Mouse (Mus musculus) NIH3T3 (cell line): Measurements from ENCODE around the gene Thbd.
A peak's percentile ranks its signal among the peaks of the same experiment; 100 is the strongest.

ENCODE experiments used
- DNase-seq: peaks from one replicate; pipeline ENCODE4 v3.0.0-alpha.2; 2012; ENCODE audit warnings: low read depth

Gene Thbd

DNA sequence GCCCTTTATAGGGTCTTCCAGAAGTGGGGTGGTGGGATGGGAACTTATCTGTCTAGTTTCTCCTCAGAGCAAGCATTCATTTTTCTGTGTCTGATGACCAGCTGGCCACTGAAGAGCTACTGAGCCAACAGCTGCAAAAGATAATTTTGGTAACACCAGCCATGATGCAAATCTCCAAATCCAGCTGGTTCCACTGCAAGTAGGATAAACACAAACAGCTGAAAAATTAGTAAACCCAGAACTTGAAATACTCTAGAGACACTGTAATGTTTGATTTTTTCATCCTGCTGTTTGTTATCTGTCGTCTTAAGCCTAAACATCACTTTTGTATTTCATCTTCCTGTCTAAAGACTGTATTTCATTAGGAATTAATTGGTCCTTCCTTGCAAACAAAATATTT, 13.7 kb upstream of the Thbd start:
- no peak for DNase-seq

DNA sequence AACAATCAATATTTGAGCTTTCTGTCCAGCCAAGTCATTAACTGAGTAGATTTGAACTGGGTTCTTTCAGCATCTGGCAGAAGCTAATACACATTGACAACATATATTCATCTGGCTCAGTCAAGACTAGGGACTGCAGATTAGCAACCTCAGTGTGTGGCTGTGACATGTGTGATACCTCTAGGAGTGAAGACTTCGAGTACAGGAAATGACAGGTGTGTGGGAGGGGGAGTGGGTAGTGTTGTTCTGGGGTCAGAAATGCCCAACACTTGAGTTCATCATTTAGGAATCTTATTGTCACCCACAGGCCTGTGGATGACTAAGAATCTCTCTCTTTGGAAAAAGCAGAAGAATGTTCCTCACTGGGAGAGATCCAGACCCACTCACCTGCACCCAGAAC, 13.1 kb upstream of the Thbd start:
- no peak for DNase-seq

DNA sequence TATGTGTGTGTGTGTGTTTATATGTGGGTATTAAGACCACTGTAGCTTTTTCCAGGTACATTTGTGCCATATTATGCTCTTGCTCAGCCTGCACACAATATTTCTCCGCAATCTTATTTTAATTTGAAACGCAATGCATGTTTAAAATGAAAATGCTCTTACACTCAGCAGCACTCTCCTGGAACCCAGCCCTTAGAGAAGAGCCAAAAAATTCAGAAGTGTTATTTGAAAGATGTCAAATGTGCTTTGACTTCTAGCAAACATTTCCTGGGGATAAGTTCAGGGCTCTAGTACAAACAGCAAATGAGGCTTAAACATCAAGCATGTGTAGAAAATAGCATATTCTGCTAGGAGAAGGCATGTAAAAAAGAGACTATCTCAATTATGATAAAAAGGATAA, 11.8 kb upstream of the Thbd start:
- no peak for DNase-seq

DNA sequence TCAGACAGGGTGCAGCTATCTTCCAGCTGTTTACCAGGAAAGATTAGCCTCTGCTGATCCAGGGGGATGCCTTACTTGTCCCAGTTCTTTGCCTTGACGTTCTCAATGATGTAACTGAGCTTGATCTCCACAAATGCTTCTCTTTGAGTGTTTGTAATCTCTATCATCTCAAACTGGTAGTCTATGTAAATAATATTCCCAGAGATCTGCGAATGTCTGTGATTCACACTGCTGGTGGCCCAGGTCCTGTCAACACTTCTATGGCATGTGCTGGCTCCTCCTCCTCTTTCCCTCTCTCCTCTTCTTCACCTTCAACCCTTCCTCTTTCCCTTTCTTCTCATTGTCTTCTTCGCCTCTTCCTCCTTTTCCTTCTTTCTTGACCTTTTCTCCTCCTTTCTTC, 11.2 kb upstream of the Thbd start:
- no peak for DNase-seq

DNA sequence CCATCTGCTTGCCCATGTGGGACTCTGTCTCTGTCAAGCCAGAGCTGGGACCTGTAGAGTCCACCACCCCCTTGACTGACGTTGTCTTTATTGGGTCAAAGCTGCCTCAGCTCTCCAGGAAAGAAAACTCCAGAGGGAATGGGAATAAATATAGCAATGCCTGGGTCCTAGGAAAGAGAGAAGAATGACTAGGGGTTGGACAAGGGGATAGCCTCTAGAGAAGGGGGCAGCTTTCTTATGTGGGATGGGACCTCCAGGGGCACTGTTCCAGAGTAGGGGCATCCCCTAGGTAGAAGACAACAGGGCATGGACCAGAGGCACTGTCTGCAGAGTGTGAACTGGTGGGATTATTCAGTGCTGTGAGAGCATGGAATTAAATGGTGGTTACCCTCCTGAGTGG, 1.8 kb upstream of the Thbd start:
- DNase-seq: no peak

DNA sequence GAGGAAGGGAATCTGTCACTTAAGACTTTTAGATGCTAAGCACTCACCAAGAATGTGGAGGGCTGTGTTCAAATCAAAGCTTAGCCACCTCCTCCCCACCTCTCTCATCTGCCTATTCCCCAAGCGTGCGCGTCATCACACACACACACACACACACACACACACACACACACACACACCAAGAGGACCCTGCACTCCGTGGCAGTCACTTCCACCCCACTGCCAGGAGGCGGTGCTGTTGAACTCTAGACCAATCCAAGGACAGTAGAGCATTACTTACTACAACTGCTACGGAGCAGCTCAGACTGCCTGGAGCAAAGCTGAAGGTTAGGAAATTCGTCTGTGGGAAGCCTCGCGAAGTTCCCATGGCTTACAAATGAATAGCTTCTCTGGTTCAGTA, 1.2 kb upstream of the Thbd start:
- peak; percentile 91 for DNase-seq

DNA sequence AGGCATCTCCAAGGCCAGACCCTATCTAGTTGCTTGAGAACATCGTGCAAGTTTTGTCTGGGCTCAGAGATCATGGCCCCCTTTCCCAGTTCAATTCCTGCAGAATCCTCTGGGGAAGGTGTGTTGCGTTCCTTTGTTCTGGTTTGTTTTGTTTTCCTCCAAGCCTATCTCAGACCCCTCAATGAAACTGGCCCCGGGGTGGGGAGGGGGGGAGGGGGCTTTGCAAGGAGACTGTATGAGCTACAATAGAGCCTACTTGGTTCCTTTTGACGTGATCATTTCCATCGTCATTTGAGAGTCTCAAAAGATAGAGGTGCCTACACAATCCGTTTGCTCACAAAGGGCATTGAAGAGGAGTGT, 753 bp upstream of the Thbd start:
- DNase-seq: no peak

DNA sequence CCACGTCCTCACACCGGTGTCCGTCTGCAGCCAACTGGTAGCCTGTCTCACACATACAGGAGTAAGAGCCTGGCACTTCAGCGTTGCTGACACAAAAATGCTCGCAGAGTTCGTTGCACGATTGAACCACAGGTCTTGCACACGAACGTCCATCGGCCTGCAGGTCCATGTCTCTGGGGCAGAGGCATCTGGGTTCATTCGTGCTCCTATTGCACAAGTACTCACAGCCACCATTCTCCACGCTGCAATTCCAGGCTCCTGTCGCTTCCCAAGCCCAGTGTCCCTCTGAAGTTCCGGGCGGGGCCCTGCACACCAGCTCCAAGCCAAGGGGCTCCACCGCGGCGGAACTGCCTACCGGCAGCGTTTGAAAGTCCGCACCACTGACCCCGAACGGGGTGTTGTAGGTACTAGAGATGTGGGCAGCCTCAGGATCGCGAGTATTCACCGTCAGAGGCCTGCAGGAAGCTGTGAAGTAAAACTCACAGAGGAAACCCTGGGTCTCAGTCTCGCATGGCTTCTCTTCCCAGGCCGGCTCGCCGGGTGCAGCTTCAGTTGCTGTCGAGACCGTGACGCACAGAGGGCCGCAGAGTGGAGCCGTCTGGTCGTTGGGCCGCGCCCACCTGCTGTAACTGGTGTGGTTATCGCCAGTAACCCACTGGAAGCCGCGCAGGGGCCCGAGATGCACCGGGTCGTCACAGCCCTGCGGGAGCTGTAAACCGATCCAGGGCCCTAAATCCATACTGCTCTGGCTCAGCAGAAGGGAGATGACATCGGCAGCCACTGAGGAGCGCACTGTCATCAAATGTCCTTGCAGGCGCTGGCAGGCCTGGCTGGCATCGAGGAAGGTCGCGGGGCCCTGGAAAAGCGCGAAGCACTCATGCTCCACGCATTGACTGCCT, 768 bp downstream of the Thbd start:
- DNase-seq: peak; percentile 54

DNA sequence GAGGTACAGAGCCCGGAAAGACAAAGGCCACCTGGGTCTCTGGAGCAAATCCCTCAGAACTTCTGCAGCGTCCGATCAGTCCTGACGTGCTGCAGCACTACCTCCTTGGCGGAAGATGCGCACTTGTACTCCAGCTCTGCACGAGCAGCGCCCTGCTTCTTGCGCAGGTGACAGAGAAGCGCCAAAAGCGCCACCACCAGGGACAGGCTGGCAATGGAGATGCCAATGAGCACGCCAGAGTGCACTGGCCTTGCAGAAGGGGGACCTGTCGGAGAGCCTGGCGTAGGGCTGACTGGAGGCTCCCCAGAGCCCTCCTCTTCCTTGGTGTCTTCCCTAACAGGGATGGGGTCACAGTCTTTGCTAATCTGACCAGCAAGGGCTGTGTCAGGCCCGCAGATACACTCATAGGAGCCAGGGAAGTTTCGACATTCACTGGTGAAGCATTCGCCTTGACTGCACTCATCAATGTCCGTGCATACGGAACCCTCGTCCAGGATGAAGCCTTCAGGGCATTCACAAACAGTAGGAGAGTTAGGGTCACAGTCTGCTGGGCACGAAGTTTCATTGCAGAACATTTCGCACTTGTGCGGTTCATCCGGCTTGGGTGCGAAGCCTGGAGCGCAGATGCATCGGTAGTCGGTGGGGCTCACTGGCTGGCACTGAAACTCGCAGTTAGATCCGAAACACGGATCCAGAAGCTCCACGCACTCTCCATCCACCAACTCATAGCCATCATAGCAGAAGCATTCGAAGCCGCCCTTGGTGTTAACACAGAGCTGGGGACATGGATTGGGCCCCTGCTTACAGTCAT, 1.6 kb downstream of the Thbd start:
- peak; percentile 62 for DNase-seq

DNA sequence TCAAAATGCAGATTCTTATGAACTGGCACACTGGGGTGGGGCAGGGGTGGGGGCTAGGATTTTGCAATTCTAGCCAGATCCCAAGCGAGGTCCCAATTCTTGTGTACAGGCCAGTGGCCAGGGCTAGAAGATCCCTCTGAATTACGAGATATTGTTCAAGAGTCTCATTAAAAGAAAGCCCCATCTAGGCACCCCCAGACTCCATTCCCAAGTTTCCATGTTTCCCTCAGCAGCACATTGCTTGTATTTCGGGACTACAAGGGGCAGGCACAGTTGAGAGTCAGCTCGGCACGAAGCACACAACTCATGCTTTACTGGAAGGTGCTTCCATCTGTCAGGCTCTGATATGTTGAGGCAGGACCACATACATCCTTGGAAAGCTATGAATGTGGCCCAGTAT, 3.1 kb downstream of the Thbd start:
- no peak for DNase-seq

DNA sequence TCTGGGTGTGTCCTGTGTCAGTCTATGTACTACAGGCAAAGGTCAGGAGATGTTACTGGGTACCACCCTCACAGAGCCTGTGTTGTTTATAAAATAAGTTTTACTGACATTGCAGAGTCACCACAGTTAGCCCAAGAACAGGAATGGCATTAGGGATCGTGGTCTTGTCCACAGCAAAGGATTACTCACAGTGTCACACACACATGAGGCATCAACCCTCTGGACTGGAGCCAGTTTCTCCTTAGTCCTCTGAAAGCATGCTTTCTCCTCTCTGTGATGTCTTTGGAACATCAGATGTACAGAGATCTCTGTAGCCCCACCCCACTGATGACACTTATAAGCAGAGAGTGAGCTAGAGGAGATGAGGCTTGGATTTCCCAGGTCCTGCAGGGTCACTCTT, 5.8 kb downstream of the Thbd start:
- peak; percentile 65 for DNase-seq

DNA sequence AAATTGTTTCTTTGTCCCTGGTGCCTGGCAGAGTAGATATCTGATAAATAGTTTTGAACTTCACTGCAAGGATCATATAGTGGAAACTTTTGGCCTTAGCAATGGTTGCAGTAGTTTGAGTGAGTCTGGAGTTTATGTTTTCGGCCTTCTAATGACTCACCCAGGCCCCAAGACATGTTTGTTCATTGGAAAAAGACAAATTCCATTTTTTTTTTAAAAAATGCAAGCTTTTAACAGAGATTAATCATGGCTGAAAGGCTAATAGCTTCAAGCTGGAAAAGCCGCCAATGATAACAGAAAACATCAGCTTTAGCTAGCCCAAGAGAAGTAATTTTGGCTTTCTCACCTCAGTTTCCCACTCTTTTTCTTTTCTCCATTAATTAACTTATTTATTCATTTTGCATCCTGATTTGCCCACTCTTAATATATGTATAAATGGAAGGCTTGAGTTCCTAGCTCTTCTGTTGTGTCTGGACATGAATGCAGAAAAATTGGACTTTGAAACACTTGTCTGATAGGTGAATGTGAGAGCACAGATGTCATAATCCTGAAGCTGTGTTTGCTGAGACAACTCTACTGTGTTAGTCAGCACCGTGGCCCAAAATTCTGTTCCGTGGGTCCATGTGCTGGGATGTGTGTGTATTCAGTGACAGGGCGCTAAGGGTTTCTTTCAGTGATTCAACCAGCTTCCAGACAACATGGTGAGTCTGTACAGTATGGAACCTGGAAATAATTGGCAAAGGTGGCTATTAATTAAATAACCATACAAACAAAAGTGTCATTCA, 8.9 kb downstream of the Thbd start:
- DNase-seq: peak; percentile 81

DNA sequence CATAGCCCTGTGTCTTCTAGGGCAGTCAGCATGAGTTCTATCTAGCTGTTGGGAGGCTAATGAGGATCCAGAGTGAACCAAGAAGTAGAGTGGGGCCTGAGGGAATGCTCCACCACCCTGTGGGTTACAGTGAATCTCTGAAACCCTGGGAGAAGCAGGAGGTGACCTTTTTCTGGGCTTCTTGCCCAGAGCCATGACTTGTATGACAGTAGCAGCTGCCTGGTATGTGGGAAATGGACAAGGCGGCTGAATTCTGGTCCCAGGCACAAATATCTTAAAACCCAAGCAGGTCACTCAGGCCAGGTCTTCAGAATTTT, 10.2 kb downstream of the Thbd start:
- DNase-seq: peak; percentile 69

DNA sequence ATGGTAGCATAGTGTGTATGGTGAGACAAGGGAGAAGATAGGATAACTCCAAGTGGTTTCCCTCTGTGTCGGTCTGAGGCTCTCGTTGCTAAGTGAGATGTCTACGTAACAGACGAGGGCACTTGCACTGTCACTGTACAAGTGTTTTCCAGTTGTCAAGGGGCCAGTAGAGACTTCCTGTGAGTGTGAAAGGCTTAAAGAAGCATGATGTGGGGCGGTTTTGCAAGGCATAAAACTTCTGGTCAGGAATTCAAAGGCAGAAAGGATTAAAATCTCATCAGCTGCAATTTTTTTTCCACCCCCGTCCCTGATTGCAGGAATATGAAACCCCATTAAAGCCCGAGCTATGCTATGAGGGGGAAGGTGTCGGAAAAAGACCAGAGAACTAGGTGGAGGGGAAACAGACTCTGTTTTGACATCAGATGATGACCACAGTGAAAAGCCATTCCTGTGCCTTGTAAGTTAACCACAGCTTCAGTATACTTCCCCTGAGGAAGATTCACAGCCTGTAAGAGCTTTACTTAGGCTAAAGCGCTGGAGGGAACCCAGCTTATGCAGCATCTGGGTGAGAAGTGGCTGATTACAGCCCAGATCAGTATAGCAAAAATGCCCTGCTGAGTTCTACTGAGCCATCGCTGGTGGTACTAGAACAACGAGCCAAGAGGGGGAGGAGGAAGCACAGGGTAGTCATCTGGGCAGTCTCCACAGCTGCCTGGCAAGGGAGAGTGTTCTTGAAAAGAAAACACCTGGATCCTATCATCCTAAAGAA, 10.8 kb downstream of the Thbd start:
- peak; percentile 74 for DNase-seq

DNA sequence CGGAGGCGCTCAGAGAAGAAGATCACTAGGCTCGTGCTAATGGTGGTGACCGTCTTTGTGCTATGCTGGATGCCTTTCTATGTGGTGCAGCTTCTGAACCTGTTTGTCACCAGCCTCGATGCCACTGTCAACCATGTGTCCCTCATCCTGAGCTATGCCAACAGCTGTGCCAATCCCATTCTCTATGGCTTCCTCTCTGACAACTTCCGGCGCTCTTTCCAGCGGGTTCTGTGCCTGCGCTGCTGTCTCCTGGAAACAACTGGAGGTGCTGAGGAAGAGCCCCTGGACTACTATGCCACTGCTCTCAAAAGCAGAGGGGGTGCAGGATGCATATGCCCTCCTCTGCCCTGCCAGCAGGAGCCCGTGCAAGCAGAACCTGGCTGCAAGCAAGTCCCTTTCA, 11.8 kb downstream of the Thbd start:
- DNase-seq: no peak

DNA sequence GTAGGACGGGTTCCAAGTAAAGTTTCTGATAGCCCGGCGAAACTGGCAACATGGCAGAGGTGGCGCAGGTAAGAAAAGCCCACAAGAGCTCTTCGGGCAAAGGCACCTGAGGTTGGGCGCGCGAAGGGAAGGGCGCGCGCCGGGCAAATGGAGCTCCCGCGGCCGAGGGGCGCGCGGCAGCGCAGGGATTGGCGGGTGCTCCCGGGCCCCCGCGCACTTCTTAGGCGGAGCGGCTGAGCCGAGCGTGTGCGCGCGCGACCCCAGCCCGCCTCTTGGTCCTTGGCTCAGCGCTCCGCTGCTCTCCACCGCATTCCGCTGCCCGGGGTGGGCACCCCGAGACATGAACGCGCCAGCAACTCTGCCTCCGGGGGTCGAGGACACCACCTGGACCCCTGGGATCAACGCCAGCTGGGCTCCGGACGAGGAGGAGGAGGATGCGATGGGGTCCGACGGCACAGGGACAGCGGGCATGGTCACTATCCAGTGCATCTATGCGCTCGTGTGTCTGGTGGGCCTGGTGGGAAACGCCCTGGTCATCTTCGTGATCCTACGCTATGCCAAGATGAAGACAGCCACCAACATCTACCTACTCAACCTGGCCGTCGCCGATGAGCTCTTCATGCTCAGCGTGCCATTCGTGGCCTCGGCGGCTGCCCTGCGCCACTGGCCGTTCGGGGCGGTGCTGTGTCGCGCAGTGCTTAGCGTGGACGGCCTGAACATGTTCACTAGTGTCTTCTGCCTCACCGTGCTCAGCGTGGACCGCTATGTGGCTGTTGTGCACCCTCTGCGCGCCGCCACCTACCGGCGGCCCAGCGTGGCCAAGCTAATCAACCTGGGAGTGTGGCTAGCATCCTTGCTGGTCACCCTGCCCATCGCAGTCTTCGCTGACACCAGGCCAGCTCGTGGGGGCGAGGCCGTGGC, 12.6 kb downstream of the Thbd start, which contains the start of gene Sstr4:
Gene Sstr4 (plus strand): TSS at position 214 of the 921 bp plus-strand sequence.
- no peak for DNase-seq

DNA sequence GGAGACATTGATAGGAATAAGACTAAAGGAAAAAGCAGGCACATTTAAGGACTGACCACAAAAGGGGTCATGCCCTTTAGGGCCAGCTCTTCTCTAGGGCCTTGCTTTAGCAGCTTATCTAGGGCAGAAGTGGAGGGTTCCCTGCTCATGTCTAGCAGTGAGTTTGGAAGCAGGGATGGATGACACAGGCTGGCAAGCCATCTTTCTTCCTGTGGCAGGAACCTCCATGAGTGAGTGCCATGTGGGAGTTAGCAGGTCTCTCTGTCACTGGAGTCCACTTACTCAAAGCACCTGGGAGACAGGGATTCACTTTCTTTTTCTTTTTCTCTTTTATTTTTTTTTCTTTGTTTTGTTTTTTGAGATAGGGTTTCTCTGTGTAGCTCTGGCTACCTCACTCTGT, 14.1 kb downstream of the Thbd start:
- DNase-seq: no peak

DNA sequence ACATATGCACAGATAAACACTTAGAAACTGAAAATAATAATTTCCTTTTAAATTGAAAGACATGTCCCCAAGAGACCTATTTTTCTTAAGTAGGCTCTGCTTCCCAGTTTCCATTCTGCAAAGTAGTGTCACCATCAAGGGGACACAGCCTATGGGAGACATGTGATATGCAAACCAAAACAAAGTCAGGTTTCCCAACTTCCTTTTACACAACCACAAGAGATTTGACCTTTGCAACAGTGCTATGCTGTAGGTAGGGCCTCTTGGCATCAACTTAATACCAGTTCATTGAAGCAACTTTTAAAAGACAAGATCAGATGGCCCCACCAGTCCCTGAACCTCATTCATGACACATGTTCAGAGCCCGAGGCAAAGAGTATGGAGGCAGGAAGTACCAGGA, 14.8 kb downstream of the Thbd start:
- no peak for DNase-seq

DNA sequence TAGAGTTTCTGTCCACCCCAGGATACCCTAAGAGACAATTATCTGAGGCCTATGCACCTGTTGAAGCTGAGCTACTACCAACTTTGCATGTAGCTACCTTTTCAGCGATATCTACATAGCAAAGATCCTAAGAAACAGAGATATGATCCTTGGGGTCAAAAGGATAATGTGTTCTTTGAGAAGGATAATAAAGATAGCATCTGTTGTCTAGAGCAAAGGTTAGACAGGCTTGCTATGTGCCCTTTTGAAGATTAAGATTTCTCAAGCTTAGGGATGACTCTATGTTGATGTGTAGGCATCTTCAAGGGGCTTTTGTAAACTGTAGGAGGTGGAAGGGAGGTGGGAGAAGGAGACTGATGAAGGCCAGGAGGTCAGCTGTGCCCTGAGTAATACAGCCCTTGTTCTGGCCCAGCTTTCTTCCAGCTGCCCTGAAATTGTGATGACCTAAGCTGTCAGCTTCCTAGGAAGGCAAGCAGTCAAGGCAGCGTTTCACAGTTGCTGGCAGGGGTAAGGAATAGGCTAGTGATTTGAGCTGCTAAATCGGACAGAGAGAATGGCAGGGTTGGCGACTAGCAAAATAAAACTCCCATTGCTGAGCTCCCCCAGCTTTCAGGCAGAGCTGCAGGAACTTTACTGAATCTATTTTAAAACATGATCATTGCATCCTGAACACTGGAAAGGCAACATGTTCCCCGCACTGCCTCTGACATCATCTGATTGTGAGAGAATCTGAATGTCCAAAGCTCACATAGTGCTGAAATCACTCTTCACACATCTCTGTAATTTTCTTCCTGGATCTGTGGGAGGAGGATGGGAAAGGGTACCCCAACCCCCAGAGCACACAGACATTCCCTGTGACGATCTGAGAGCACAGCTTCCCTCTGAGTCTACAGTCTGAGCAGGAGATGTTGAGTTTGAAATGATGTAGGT, 20.1 kb downstream of the Thbd start:
- DNase-seq: no peak

DNA sequence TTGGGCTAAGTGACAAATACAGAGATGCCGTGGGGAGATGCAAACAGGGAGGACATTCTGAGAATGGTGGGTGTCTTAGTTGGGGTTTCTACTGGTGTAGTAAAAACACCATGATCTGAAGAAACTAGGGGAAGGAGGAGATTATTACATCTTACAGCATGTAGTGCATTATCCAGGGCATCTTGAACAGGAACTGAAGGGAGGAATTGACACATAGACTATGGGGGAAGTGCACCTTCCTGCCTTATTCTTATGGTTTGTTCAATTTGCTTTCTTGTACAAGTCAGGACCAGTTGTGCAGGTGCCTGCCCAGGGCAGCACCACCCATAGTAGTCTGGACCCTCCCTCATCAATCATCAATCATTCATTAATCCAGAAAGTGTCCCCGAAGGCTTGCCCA, 21.1 kb downstream of the Thbd start:
- DNase-seq: no peak
